Mouse (Mus musculus): ENCODE measurements around the gene Prim1. TPM values are rescaled to one million over a fixed set of nuclear protein-coding genes. Genes with fewer than 3 reads are reported as not detected.

Gene Prim1
- polyA plus RNA-seq, 2 experiments, result 42.0 to 78.2 TPM

GRCm38 (mm10) chr10:128008207-128008889 lies 6.6 kb upstream of the Prim1 start:
- no peaks in the 10 kb centered on the region for H3K4me1 ChIP-seq (replicated peaks; ENCODE audit: control insufficient read depth in 2 of 2, insufficient read depth in 2 of 2, low read length in 1 of 2)
- H3K4me2 ChIP-seq (ENCODE audit: low read depth), result no peak overlapping the region
- WGBS (ENCODE audit: insufficient replicate concordance), result 6% methylated on average over 4 of the region's 4 CpGs
- no peak overlapping the region for H3K27ac ChIP-seq
- DNase-seq (ENCODE audit: low read depth in 3 of 3, low spot score in 3 of 3) (peak; percentile 55 to 63 (median 55)), ATAC-seq (ENCODE audit: insufficient read depth) (0 out of 2 replicates have a peak, but pooled peaks have one; percentile 25)
- no peaks in the 10 kb centered on the region for H3K9me3 ChIP-seq (ENCODE audit: control insufficient read depth, low read length)
- H3K36me3 ChIP-seq (replicated peaks; ENCODE audit: control insufficient read depth, insufficient read depth, low read depth), result no peaks in the 10 kb centered on the region
- H3K27me3 ChIP-seq (ENCODE audit: control insufficient read depth, insufficient read depth, low read length), result no peaks in the 10 kb centered on the region
- no peak overlapping the region for H3K9ac ChIP-seq (replicated peaks)
- H3K4me3 ChIP-seq (ENCODE audit: insufficient read depth in 1 of 2, low read depth in 2 of 2, low read length in 2 of 2), result no peak overlapping the region
- TF ChIP-seq EP300 (IDR thresholded peaks at IDR 0.05; ENCODE audit: low read depth) (no peak), CTCF (IDR thresholded peaks at IDR 0.05; ENCODE audit: low read depth) (peak; percentile 62)

- TF ChIP-seq CTCF (IDR thresholded peaks at IDR 0.05; ENCODE audit: low read depth), result no peak
- H3K27me3 ChIP-seq (ENCODE audit: control insufficient read depth, insufficient read depth, low read length), result no peaks in the 10 kb centered on the region
- H3K4me2 ChIP-seq (ENCODE audit: low read depth), result no peak overlapping the region
- 63% methylated on average over 5 of the region's 5 CpGs for WGBS (ENCODE audit: insufficient replicate concordance)
- H3K9me3 ChIP-seq (ENCODE audit: control insufficient read depth, low read length), result no peaks in the 10 kb centered on the region
- no peak overlapping the region for H3K4me3 ChIP-seq (ENCODE audit: insufficient read depth in 1 of 2, low read depth in 2 of 2, low read length in 2 of 2)
- ATAC-seq (ENCODE audit: insufficient read depth), result no peak
- H3K9ac ChIP-seq (replicated peaks), result no peak overlapping the region
- DNase-seq (ENCODE audit: low read depth in 3 of 3, low spot score in 3 of 3), result no peak
- no peak overlapping the region for H3K27ac ChIP-seq
- H3K4me1 ChIP-seq (replicated peaks; ENCODE audit: control insufficient read depth in 2 of 2, insufficient read depth in 2 of 2, low read length in 1 of 2), result no peaks in the 10 kb centered on the region
- H3K36me3 ChIP-seq (replicated peaks; ENCODE audit: control insufficient read depth, insufficient read depth, low read depth), result no peaks in the 10 kb centered on the region
Observed at GRCm38 (mm10) chr10:128009735-128010134, 5.2 kb upstream of the Prim1 start.

DNA sequence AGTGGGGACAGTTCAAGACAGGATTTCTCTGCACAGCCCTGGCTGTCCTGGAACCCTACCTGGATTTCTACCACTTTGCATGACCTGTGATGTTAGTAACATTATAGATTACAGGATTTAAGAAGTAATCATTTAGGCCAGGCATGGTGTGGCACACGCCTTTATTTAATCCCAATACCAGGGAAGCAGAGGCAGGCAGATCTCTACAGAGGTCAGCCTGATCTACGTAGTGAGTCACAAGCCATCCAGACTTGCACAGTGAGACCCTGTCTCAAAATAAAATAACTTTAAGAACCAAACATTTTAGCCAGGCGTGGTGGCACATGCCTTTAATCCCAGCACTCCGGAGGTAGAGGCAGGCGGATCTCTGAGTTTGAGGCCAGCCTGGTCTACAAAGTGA lies 7.2 kb downstream of the Prim1 start:
- 86% methylated on average over 5 of the region's 5 CpGs for whole genome bisulfite sequencing (ENCODE audit: insufficient replicate concordance)
- no peaks in the 10 kb centered on the region for H3K27me3 ChIP-seq (ENCODE audit: control insufficient read depth, insufficient read depth, low read length)

DNA sequence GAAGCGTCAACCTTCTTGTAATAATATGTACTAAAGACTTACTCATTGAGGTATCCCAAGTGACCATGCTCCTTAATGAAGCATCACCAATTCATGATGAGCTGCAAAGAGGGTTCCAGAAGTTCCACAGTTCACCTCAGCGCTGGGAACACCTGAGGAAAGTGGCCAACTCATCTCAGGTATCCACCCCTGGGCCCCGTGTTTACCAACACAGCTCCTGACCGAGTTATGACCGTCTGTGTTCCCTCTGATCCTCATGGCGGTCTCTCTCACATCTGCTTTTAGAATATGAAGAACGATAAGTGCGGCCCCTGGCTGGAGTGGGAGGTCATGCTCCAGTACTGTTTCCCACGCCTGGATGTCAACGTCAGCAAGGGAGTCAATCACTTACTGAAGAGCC lies 8.5 kb downstream of the Prim1 start:
- peaks cover 87% of the 10 kb centered on the region for H3K36me3 ChIP-seq (replicated peaks; ENCODE audit: control insufficient read depth, insufficient read depth, low read depth)
- no peak overlapping the region for H3K4me2 ChIP-seq (ENCODE audit: low read depth)
- H3K9me3 ChIP-seq (ENCODE audit: control insufficient read depth, low read length), result no peaks in the 10 kb centered on the region
- no peak overlapping the region for H3K9ac ChIP-seq (replicated peaks)
- no peak overlapping the region for H3K27ac ChIP-seq
- DNase-seq (ENCODE audit: low read depth in 3 of 3, low spot score in 3 of 3), result no peak
- H3K4me1 ChIP-seq (replicated peaks; ENCODE audit: control insufficient read depth in 2 of 2, insufficient read depth in 2 of 2, low read length in 1 of 2), result no peaks in the 10 kb centered on the region
- 87% methylated on average over 10 of the region's 10 CpGs for WGBS (ENCODE audit: insufficient replicate concordance)
- ATAC-seq (ENCODE audit: insufficient read depth), result no peak
- no peaks in the 10 kb centered on the region for H3K27me3 ChIP-seq (ENCODE audit: control insufficient read depth, insufficient read depth, low read length)
- no peak overlapping the region for H3K4me3 ChIP-seq (ENCODE audit: insufficient read depth in 1 of 2, low read depth in 2 of 2, low read length in 2 of 2)
- TF ChIP-seq EP300 (IDR thresholded peaks at IDR 0.05; ENCODE audit: low read depth), result no peak
- no peak for TF ChIP-seq CTCF (IDR thresholded peaks at IDR 0.05; ENCODE audit: low read depth)

More for the DNA sequence above, 7.2 kb downstream of the Prim1 start:
- Histone ChIP-seq H3K9me3 (ENCODE audit: control insufficient read depth, low read length) (no peaks in the 10 kb centered on the region), H3K9ac (replicated peaks) (no peak overlapping the region), H3K4me1 (replicated peaks; ENCODE audit: control insufficient read depth in 2 of 2, insufficient read depth in 2 of 2, low read length in 1 of 2) (no peaks in the 10 kb centered on the region), H3K36me3 (replicated peaks; ENCODE audit: control insufficient read depth, insufficient read depth, low read depth) (peaks cover 85% of the 10 kb centered on the region), H3K4me3 (ENCODE audit: insufficient read depth in 1 of 2, low read depth in 2 of 2, low read length in 2 of 2) (no peak overlapping the region), H3K4me2 (ENCODE audit: low read depth) (no peak overlapping the region), H3K27ac (no peak overlapping the region)
- TF ChIP-seq EP300 (IDR thresholded peaks at IDR 0.05; ENCODE audit: low read depth) (no peak), CTCF (IDR thresholded peaks at IDR 0.05; ENCODE audit: low read depth) (no peak)
- DNase-seq (ENCODE audit: low read depth in 3 of 3, low spot score in 3 of 3) (no peak), ATAC-seq (ENCODE audit: insufficient read depth) (no peak)

- Histone ChIP-seq H3K4me1 (replicated peaks; ENCODE audit: control insufficient read depth in 2 of 2, insufficient read depth in 2 of 2, low read length in 1 of 2) (peaks cover 5% of the 10 kb centered on the region in 2 experiments), H3K36me3 (replicated peaks; ENCODE audit: control insufficient read depth, insufficient read depth, low read depth) (peaks cover 53% of the 10 kb centered on the region), H3K27me3 (ENCODE audit: control insufficient read depth, insufficient read depth, low read length) (no peaks in the 10 kb centered on the region), H3K4me3 (ENCODE audit: insufficient read depth in 1 of 2, low read depth in 2 of 2, low read length in 2 of 2) (no peak overlapping the region), H3K4me2 (ENCODE audit: low read depth) (no peak overlapping the region), H3K27ac (no peak overlapping the region), H3K9me3 (ENCODE audit: control insufficient read depth, low read length) (no peaks in the 10 kb centered on the region), H3K9ac (replicated peaks) (no peak overlapping the region)
- 86% methylated on average over 7 of the region's 7 CpGs for WGBS (ENCODE audit: insufficient replicate concordance)
- TF ChIP-seq EP300 (IDR thresholded peaks at IDR 0.05; ENCODE audit: low read depth) (no peak), CTCF (IDR thresholded peaks at IDR 0.05; ENCODE audit: low read depth) (no peak)
- DNase-seq (ENCODE audit: low read depth in 3 of 3, low spot score in 3 of 3) (no peak), ATAC-seq (ENCODE audit: insufficient read depth) (no peak)
Observed at GRCm38 (mm10) chr10:128029931-128030330, 15.0 kb downstream of the Prim1 start.

Data from liver, embryonic 14.5 days (tissue).